Mouse (Mus musculus) limb, embryonic 12.5 days (tissue): ENCODE results near the gene Cenpm. TPM values are rescaled to one million over a fixed set of nuclear protein-coding genes. Genes with fewer than 3 reads are reported as not detected.

ENCODE experiments used
- ATAC-seq: fragments of 200-750 bp; cut with Nextera tagmentation; 2 replicates; pipeline ENCODE4 v1.8.0; 2017; ENCODE audit warnings: low read depth, moderate TSS enrichment; ENCODE audit not compliant: insufficient number of reproducible peaks, insufficient read depth, low FRiP score, low TSS enrichment
- H3K27ac ChIP-seq: fragments of 300-500 bp; sonication (generic); 2 replicates; pipeline ENCODE4 v1.5.1; 2016; ENCODE audit warnings: mild to moderate bottlenecking, moderate library complexity
- H3K27me3 ChIP-seq: fragments of 300-500 bp; sonication (generic); 2 replicates; pipeline ENCODE4 v1.6.1; 2016; ENCODE audit warnings: mild to moderate bottlenecking, moderate library complexity
- H3K36me3 ChIP-seq: fragments of 300-500 bp; sonication (generic); 2 replicates; pipeline ENCODE4 v1.6.1; 2016; ENCODE audit warnings: mild to moderate bottlenecking, moderate library complexity
- H3K4me1 ChIP-seq: fragments of 300-500 bp; sonication (generic); replicated peaks from 2 replicates; pipeline ENCODE4 v1.6.1; 2016
- H3K4me2 ChIP-seq: fragments of 300-500 bp; sonication (generic); 2 replicates; pipeline ENCODE4 v1.6.1; 2016; ENCODE audit warnings: mild to moderate bottlenecking, moderate library complexity
- H3K4me3 ChIP-seq: fragments of 300-500 bp; sonication (generic); replicated peaks from 2 replicates; pipeline ENCODE4 v1.5.1; 2016; ENCODE audit warnings: mild to moderate bottlenecking
- H3K9ac ChIP-seq: fragments of 300-500 bp; sonication (generic); replicated peaks from 2 replicates; pipeline ENCODE4 v1.6.1; 2016; ENCODE audit warnings: mild to moderate bottlenecking, moderate library complexity
- H3K9me3 ChIP-seq: fragments of 300-500 bp; sonication (generic); 2 replicates; pipeline ENCODE4 v1.6.1; 2016; ENCODE audit warnings: mild to moderate bottlenecking, moderate library complexity
- WGBS: fragments of 180-500 bp; shearing (Covaris S2); methylation state at CpG from one replicate; pipeline ENCODE4 v1.1.7; 2016; 5-methylcytosine and 5-hydroxymethylcytosine counted together
- microRNA counts: library from miRNA; unstranded; fragments of <30 nt; microRNA quantifications from one replicate; lab custom pipeline; 2017
- microRNA-seq: library from miRNA; unstranded; fragments of <30 nt; microRNA quantifications from one replicate; pipeline ENCODE4, GENCODE M21; 2017
- polyA plus RNA-seq: library from polyadenylated mRNA; unstranded; fragments of >200 nt; fragmentation: Nextera tagmentation; extraction: Ambion mirVana; gene quantifications from 2 replicates; pipeline ENCODE4 v1.2.1, GENCODE M21; 2016

Cenpm gene
- polyA plus RNA-seq, 1 experiment from 2014 or later: 75.5 TPM

DNA sequence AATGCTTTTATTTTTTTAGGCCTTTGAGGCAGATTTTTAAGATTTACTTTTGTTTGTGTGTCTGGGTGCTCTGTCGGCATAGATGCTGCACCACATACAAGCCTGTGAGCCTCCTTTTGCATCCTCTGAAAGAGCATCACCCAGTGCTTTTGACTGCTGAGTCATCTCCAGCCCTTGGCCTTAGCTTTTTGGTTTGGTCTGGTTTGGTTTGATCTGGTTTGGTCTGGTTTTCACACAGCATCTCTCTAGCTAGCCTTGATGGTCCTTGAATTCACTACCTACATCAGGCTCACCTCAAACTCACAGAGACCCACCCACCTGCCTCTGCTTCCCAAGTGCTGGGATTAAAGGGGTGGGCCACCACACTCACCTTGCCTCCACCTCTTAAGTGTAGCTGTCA is 56.6 kb downstream of the Cenpm start:
- Histone ChIP-seq H3K27ac (no peak overlapping the region), H3K4me3 (no peak overlapping the region), H3K36me3 (peaks cover 99% of the 10 kb centered on the region), H3K4me1 (no peaks in the 10 kb centered on the region), H3K4me2 (no peak overlapping the region), H3K9ac (no peak overlapping the region), H3K9me3 (0 out of 2 replicates have a peak, but pooled peaks cover 8% of the 10 kb centered on the region), H3K27me3 (no peaks in the 10 kb centered on the region)
- ATAC-seq: no peak
- WGBS: 90% methylated on average over 1 of the region's 1 CpGs

DNA sequence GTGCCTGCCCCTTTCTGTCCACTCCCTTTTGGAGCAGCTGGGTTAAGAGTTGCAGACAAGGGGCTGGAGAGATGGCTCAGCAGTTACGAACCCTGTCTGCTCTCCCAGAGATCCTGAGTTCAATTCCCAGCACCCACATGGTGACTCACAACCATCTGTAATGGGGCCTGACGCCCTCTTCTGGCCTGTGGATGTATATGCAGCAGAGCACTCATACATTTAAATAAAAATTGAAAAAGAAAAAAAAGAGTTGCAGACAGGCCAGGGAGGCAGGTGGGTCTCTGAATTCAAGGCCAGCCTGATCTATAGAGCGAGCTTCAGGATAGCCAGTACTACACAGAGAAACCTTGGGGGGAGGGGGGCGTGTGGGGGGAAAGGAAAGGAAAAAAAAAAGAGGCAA is 57.1 kb downstream of the Cenpm start:
- ATAC-seq: no peak
- Histone ChIP-seq H3K4me1 (no peaks in the 10 kb centered on the region), H3K9ac (no peak overlapping the region), H3K9me3 (peaks cover 8% of the 10 kb centered on the region), H3K4me3 (no peak overlapping the region), H3K36me3 (peaks cover 99% of the 10 kb centered on the region), H3K27me3 (no peaks in the 10 kb centered on the region), H3K27ac (no peak overlapping the region), H3K4me2 (no peak overlapping the region)
- WGBS: 87% methylated on average over 4 of the region's 4 CpGs

DNA sequence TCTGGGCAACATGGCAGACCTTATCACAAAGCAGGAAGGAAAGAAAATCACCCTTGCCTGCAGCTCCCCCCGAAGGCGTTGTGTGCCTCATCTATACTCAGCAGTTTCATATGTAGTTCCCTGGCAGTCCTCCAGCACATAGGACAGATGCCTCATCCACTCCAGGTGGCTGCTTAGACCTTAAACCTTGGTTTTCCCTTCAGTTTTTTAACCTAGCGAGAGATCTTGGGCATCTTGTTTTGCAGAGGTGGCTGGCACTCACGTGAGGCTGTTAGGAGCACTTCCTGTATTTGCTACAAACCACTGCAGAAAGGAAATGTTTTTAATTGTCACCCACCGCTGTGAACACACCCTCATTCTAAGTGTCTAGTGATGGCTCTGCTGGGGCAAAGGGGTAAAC is 57.6 kb downstream of the Cenpm start:
- H3K4me1 ChIP-seq: no peaks in the 10 kb centered on the region
- WGBS: 93% methylated on average over 5 of the region's 5 CpGs
- no peaks in the 10 kb centered on the region for H3K27me3 ChIP-seq
- ATAC-seq: no peak
- H3K9ac ChIP-seq: no peak overlapping the region
- peaks cover 13% of the 10 kb centered on the region for H3K9me3 ChIP-seq
- no peak overlapping the region for H3K27ac ChIP-seq
- peaks cover 99% of the 10 kb centered on the region for H3K36me3 ChIP-seq
- H3K4me3 ChIP-seq: no peak overlapping the region
- no peak overlapping the region for H3K4me2 ChIP-seq

DNA sequence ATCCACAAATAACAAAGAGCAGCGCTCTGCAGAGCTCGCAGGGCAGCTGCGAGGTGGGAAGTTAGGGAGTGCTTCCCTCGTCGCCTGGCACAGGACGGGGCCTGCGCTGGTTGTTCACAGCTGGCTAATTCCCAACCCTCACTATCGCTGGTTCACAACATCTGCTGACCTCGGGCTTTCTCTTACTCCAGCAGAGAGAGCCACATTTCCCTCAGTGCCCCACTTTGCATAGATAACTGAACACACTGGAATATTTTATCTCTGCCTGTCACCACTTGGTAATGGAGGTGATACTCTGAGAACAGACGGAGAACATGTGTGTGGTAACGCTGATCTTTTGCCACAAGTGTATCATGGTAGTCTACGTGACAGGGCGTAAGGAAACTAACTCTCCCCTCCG is 58.4 kb downstream of the Cenpm start:
- 86% methylated on average over 14 of the region's 14 CpGs for WGBS
- no peak overlapping the region for H3K4me2 ChIP-seq
- no peaks in the 10 kb centered on the region for H3K4me1 ChIP-seq

DNA sequence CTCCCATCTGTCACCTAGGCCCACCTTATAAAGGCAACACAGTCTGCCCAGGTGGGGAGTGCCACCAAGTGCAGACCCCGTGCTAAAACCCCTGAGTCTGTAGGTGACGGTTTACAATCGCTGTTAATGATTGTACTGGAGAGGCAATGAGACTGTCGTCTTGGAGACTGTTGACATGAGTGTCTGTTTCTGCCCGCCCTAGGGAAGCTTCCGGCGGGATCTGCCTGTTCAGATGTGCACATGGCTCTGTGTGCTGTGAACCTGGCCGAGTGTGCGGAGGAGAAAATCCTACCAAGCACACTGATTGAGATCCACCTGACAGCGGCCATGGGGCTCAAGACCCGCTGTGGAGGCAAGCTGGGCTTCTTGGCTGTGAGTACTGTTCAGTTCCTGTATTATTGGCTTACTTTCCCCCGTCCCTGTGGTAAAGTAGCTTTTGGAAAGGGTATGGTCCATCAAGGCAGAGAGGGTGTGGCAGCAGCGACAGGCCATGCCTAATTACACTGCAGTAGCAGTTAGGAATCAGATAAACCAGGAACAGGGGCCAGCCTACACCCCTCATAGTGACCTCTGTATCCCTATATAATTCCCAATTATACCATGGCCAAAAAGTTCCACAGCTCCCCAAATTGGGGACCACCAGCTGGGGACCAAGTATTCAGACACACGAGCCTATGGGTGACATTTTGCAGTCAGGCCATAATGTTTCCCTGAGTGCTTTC is 59.3 kb downstream of the Cenpm start:
- H3K4me1 ChIP-seq: no peaks in the 10 kb centered on the region
- H3K27ac ChIP-seq: no peak overlapping the region
- H3K9me3 ChIP-seq: peaks cover 17% of the 10 kb centered on the region
- no peaks in the 10 kb centered on the region for H3K27me3 ChIP-seq
- 89% methylated on average over 14 of the region's 14 CpGs for WGBS
- no peak overlapping the region for H3K4me2 ChIP-seq
- peaks cover 99% of the 10 kb centered on the region for H3K36me3 ChIP-seq
- no peak overlapping the region for H3K9ac ChIP-seq
- H3K4me3 ChIP-seq: no peak overlapping the region
- ATAC-seq: no peak

More for the DNA sequence above, 58.4 kb downstream of the Cenpm start:
- no peak for ATAC-seq
- peaks cover 99% of the 10 kb centered on the region for H3K36me3 ChIP-seq
- no peaks in the 10 kb centered on the region for H3K27me3 ChIP-seq
- peaks cover 17% of the 10 kb centered on the region for H3K9me3 ChIP-seq
- no peak overlapping the region for H3K9ac ChIP-seq
- H3K27ac ChIP-seq: no peak overlapping the region
- H3K4me3 ChIP-seq: no peak overlapping the region

DNA sequence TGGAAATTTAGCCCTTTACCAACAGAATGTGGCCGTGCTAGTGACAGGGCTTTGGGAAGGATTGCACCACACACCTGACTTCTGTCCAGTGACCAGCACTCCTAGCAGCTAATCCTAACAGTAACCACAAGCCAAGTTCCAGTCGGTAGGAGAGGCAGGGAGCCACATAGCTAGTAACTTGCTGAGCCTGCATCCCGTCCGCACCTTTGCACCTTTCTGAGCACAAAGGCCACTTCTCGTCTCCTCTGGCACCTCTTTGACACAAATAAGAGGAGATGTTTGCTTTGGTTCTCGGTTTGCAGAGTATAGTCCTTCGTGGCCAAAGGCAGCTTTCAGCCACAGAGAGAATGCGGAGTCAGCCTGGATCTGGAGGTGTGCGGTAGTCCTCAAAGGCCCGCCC is 59.9 kb downstream of the Cenpm start:
- Histone ChIP-seq H3K4me1 (no peaks in the 10 kb centered on the region), H3K9me3 (peaks cover 17% of the 10 kb centered on the region), H3K36me3 (peaks cover 100% of the 10 kb centered on the region), H3K9ac (0 out of 2 replicates have a peak overlapping the region, but pooled peaks have one; percentile 23), H3K4me2 (no peak overlapping the region), H3K27ac (no peak overlapping the region), H3K27me3 (no peaks in the 10 kb centered on the region), H3K4me3 (no peak overlapping the region)
- ATAC-seq: no peak
- WGBS: 89% methylated on average over 10 of the region's 10 CpGs

DNA sequence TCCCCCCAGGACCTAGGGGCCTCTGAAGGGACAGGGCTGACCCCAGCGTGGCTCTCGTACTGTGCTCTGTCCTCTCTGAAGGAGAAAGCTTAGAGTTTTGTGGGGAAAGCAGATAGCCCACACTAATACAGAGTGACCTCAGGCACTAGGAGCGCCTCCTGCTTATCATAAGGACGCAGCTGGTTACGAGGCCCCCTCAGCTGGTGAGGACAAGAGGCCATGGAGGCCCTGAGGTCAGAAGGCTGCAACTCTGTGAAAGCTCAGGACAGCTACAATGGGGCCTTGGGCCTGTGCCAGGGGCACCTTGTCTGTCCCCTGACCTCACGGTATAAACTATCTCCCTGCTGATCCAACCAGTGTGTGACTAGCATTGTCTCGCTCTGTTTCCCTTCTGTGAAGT is 60.4 kb downstream of the Cenpm start:
- 83% methylated on average over 7 of the region's 7 CpGs for WGBS
- Histone ChIP-seq H3K4me1 (no peaks in the 10 kb centered on the region), H3K36me3 (peaks cover 100% of the 10 kb centered on the region), H3K27me3 (no peaks in the 10 kb centered on the region), H3K9me3 (peaks cover 17% of the 10 kb centered on the region), H3K9ac (no peak overlapping the region), H3K4me3 (no peak overlapping the region), H3K4me2 (no peak overlapping the region), H3K27ac (no peak overlapping the region)
- no peak for ATAC-seq

MicroRNAs encoded within 50 kb of the gene (microRNA counts, 519-probe panel; counts per million panel counts)
- 3,332 counts per million, percentile 17 among the panel's probes with 10 or more counts for microRNA mmu-miR-33 (lab: Ali Mortazavi, UCI)

Small RNA genes within 50 kb of the gene (microRNA-seq; reads per million reads assigned to microRNA genes)
- gene Mir33: 72.1 reads per million, percentile 47 among the genes with 10 or more reads in this experiment

Other genes starting within 250 kb of the Cenpm start
- gene Desi1, start 210.9 kb downstream of the Cenpm start, polyA plus RNA-seq: 30.4 TPM in 2 replicates
- 263 and 272 TPM in 2 replicates for gene Snu13, start 197.2 kb downstream of the Cenpm start, polyA plus RNA-seq
- gene 4930407I10Rik, start 185.6 kb downstream of the Cenpm start, polyA plus RNA-seq: not detected in 2 replicates
- gene Mei1, start 174.8 kb downstream of the Cenpm start, polyA plus RNA-seq: 0.10 TPM in 1 of 2 replicates, not detected in the other
- gene Ccdc134, start 116.8 kb downstream of the Cenpm start, polyA plus RNA-seq: 23.4 and 26.6 TPM in 2 replicates
- 186 and 188 TPM in 2 replicates for gene Srebf2, start 97.6 kb downstream of the Cenpm start, polyA plus RNA-seq
- 0.10 and 0.23 TPM in 2 replicates for gene Shisa8, start 31.9 kb downstream of the Cenpm start, polyA plus RNA-seq
- 0.10 TPM in 1 of 2 replicates, not detected in the other for gene Tnfrsf13c, start 20.4 kb downstream of the Cenpm start, polyA plus RNA-seq
- gene 1500009C09Rik, start 7.6 kb upstream of the Cenpm start, polyA plus RNA-seq: not detected in 2 replicates
- 45.5 and 46.3 TPM in 2 replicates for gene Sept3, start 30.1 kb upstream of the Cenpm start, polyA plus RNA-seq
- gene Wbp2nl, start 54.2 kb upstream of the Cenpm start, polyA plus RNA-seq: not detected in 2 replicates
- gene Naga, start 94.2 kb upstream of the Cenpm start, polyA plus RNA-seq: 33.6 and 34.1 TPM in 2 replicates
- 11.0 and 11.3 TPM in 2 replicates for gene Pheta2, start 94.2 kb upstream of the Cenpm start, polyA plus RNA-seq
- gene Smdt1, start 94.2 kb upstream of the Cenpm start, polyA plus RNA-seq: 204 and 226 TPM in 2 replicates
- gene Ndufa6, start 109.6 kb upstream of the Cenpm start, polyA plus RNA-seq: 302 and 311 TPM in 2 replicates
- 3.3 and 5.2 TPM in 2 replicates for gene Cyp2d22, start 135.5 kb upstream of the Cenpm start, polyA plus RNA-seq
- gene Cyp2d11, start 149.3 kb upstream of the Cenpm start, polyA plus RNA-seq: not detected in 2 replicates
- gene Cyp2d10, start 162.4 kb upstream of the Cenpm start, polyA plus RNA-seq: not detected in 2 replicates
- gene Cyp2d9, start 188.7 kb upstream of the Cenpm start, polyA plus RNA-seq: not detected in 2 replicates